In the genomic region with DNA sequence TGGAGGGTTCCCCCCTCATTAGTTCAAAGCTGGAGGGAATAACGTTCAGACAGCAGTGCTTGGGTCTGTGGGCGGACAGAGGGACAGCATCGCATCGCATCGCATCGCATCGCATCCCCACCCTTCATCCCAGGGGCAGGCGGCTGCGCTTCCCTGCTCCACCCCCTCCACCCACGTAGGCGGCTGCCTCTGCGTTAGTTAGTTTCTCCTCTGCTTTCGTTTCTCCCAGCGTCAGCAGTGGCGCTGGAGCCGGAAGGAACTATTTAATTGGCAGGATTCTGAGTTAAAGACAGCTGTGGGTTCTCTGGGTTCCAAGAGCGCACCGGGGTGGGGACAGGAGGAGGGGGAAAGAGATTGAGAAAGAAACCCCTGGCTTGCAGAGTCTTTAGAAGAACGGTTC, we compare ENCODE assay signal across 8 mouse cellular contexts.
A peak's percentile ranks its signal among the peaks of the same experiment; 100 is the strongest.
DNase-seq lines count a peak whose midpoint lies in the region; ATAC-seq and TF ChIP-seq lines count a peak whose summit lies in the region.

No protein-coding gene starts in this region.

- H3K4me3 ChIP-seq in hindbrain, embryonic 13.5 days, result peak overlapping the region; percentile 28
- H3K4me3 ChIP-seq in midbrain, postnatal 0 days (ENCODE audit: low read depth, low read length), result peak overlapping the region; percentile 25; the same call in 1 of the 2 replicates

- peaks cover 62% of the 10 kb centered on the region for H3K27me3 ChIP-seq in hindbrain, embryonic 13.5 days
- no peaks in the 10 kb centered on the region for H3K27me3 ChIP-seq in midbrain, postnatal 0 days (ENCODE audit: insufficient read depth, low read length)

- DNase-seq in retina, postnatal 1 day, result peak; percentile 53
- DNase-seq in retina, embryonic 14.5 days (ENCODE audit: low spot score), result no peak
- peak; percentile 47 to 53 for DNase-seq in gastrocnemius, adult 8-10 months (ENCODE audit: low spot score in 2 of 2)
- peak; percentile 44 to 73 for DNase-seq in left cerebral cortex, postnatal 10 days (ENCODE audit: extremely low spot score in 1 of 2, low spot score in 2 of 2)
- peak; percentile 45 for DNase-seq in midbrain, postnatal 0 days (ENCODE audit: low spot score)
- no peak for DNase-seq in spleen, postnatal 14 days (ENCODE audit: low spot score in 2 of 2)
- no peak for DNase-seq in T-cell, adult 2 months (ENCODE audit: low spot score)

- no peaks in the 10 kb centered on the region for H3K9me3 ChIP-seq in hindbrain, embryonic 13.5 days
- H3K9me3 ChIP-seq in midbrain, postnatal 0 days (ENCODE audit: low read length), result no peaks in the 10 kb centered on the region

- peak overlapping the region; percentile 68 for H3K9ac ChIP-seq in hindbrain, embryonic 13.5 days
- H3K9ac ChIP-seq in midbrain, postnatal 0 days (replicated peaks; ENCODE audit: low read length, poor library complexity, severe bottlenecking), result peak overlapping the region; percentile 52

- intact Hi-C loops in left cerebral cortex, postnatal 10 days (cut with DNase I), result loop anchor here (10.0 kb wide), 1 partner anchor 299 kb away; no protein-coding TSS in a partner anchor

- no peaks in the 10 kb centered on the region for H3K36me3 ChIP-seq in hindbrain, embryonic 13.5 days
- H3K36me3 ChIP-seq in midbrain, postnatal 0 days (ENCODE audit: insufficient read depth, low read length), result no peaks in the 10 kb centered on the region

- H3K4me2 ChIP-seq in hindbrain, embryonic 13.5 days, result peak overlapping the region; percentile 54
- H3K4me2 ChIP-seq in midbrain, postnatal 0 days (ENCODE audit: low read depth, low read length, poor library complexity, severe bottlenecking), result peak overlapping the region; percentile 61

- no peak for TF ChIP-seq CTCF in midbrain, postnatal 0 days (IDR thresholded peaks at IDR 0.05)

- WGBS in hindbrain, embryonic 13.5 days, result 2% methylated on average over 19 of the region's 19 CpGs
- 2% methylated on average over 18 of the region's 19 CpGs for WGBS in midbrain, postnatal 0 days

- H3K27ac ChIP-seq in hindbrain, embryonic 13.5 days, result no peak overlapping the region
- no peak overlapping the region for H3K27ac ChIP-seq in midbrain, postnatal 0 days (ENCODE audit: low read depth, low read length)

- no peak for ATAC-seq in hindbrain, embryonic 13.5 days (ENCODE audit: low FRiP score)
- ATAC-seq in midbrain, postnatal 0 days (ENCODE audit: low FRiP score), result 0 out of 2 replicates have a peak, but pooled peaks have one; percentile 44

- H3K4me1 ChIP-seq in hindbrain, embryonic 13.5 days (replicated peaks), result peaks cover 34% of the 10 kb centered on the region
- H3K4me1 ChIP-seq in midbrain, postnatal 0 days (ENCODE audit: insufficient read depth, low read length), result peaks cover 14% of the 10 kb centered on the region

Comparison
In these comparisons a context has a peak if more than half of its experiments do, and no peak if none do; other contexts are left out.
1. DNase-seq: peak in retina, postnatal 1 day (single experiment), gastrocnemius, adult 8-10 months (2 of 2), left cerebral cortex, postnatal 10 days (2 of 2) and midbrain, postnatal 0 days (single experiment); none in retina, embryonic 14.5 days (single experiment), spleen, postnatal 14 days (0 of 2) and T-cell, adult 2 months (single experiment).